Mouse (Mus musculus): ENCODE measurements around the gene Car11. TPM values are rescaled to one million over a fixed set of nuclear protein-coding genes. Genes with fewer than 3 reads are reported as not detected.

The Car11 gene
- not detected in 2 replicates for total RNA-seq (2023)

DNA sequence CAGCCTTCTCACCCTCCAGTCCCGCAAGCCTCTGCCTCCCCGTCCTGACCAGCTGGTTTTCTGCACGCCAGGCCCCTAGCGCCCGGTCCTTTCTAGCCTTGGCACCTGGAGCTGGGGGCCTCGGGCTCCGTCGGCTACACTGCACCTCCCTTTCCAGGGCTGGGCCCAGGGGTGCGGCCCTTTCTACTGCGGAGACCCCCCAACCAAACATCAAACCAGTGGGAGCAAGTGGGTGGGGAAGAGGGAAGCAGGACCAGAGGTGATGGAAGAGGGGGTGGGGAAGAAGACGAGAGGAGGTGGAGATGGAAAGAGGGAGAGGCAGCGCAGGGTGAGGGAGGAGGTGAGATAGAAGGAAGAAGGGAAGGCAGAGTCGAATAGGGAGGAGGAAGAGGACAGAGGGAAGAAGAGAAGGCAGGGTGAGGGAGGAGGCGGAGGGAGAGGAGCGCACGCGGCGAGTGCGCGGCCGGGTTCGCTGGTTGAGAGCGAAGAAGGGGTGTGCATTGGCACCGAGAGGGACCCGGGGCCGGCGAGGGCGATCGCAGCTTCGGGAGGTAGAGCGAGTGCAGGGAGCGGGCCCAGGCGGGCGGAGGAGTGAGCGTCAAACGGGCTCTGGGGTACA is at the start of gene Car11:
Gene Car11, plus strand, starts transcription at position 321 of the 619 bp plus-strand sequence.

GRCm38 (mm10) chr7:45666161-45666560 is 33.5 kb upstream of the Car11 start, which contains the start of gene Fut2:
Fut2 (minus strand) TSS chr7:45666394.

DNA sequence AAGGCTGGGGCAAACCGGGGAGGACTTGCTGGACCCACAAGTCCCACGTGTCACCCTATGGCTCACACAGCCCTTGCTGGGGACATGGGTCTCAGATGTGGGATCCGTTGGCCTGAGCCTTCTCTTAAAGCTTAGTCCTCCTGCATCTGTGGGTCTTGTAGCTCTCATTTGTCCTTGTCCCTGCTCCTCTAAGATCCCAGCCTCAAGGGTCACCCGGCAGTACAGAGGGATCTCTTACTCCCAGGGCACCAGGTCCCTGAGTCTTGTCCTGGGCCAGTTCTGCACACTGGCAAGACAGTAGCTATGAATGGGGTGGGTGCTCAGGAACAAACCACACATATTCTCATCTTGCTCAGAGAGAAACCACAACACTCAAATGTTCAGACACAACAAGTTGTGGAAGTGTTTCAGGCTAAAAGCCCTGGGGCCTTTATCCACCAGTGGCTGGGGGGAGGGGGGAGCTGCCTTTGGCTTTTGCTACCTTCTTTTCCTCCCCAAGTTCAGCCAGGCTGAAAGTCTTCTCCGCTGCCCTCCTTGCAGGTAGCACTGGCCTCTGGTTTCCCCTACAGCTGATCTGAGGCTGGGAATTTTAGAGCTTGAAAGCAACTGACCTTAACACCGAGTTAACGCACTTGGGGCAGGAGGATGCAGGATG is 16.1 kb upstream of the Car11 start, which contains the start of gene Ntn5:
Gene Ntn5, plus strand, starts transcription at position 627 of the 655 bp plus-strand sequence.

GRCm38 (mm10) chr7:45693921-45694591 is 5.6 kb upstream of the Car11 start, which contains the start of gene Sec1:
Sec1 (minus strand) TSS chr7:45694402.

GRCm38 (mm10) chr7:45704730-45705442 is 5.2 kb downstream of the Car11 start, which contains the start of gene Dbp:
Dbp (plus strand) TSS chr7:45705088.

DNA sequence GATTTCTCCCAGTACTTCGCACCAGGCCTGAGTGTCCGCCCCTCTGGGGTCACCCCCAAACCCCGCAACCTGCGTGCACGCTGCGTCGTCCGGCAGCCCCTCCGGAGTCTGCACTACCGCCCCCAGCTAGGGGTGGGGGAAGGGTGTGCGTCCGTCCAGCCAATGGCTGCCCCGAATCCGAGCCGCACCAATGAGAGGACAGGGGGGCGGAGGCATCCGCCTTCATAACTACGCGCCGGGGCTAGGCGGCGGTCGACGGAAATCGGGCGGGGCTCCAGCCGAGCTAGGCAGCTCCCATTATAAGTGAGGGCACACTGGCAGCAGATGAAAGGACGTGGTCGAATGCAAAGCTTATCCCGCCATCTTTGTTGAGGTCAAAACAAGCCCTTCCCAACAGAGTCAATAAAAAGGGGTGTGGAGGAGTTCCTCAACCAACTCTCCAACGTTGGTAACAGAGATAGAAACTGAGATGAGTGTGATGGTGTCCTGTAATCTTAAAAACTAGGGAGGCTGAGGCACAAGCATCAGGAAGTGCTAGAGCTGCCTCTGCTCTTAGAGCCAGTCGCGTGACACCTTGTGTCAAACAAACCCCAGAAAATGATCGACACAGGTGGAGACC is 15.6 kb downstream of the Car11 start, which contains the start of gene Rpl18:
Gene Rpl18, plus strand, starts transcription at position 368 of the 619 bp plus-strand sequence.

DNA sequence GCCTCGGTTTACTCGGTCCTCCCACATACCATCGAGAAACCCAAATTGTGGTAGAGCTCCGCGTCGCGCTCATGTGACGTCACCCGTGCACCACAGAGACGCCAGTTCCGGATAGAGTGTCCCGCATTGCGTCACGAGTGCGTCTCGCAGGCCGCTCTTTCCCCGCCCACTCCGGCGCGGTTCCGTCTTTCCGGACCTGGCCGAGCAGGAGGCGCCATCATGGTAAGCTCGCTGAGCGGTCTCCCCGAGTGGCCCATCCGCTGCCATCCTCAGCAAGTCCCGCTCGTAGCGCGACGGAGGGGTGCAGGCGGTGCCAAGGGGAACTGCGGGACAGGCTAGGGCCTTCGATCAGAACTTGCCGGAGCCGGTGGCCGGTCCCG is 18.3 kb downstream of the Car11 start, which contains the start of gene Sphk2:
Gene Sphk2, minus strand, starts transcription at position 85 of the 380 bp plus-strand sequence.

GRCm38 (mm10) chr7:45720413-45721233 is 21.0 kb downstream of the Car11 start, which contains the start of gene Fam83e:
Fam83e (plus strand) TSS chr7:45721212.

DNA sequence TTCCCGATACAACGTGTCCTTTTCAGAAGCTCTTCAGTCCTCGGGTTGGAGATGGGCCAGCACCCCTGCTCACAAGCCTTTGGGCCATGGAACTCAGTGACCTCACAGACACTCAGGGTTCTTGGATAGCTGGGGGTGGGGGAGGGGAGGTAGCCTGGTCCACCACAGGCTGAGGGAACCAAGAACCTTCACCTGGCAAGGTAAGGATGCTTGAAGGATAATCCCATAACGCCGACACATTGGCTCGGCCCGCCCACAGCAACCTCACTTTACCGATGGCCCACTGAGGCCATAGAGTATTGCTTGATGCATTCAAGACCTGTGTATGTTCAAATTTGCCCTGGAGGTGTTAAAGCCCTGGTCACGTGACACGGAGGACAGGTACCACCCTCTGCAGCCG is 26.1 kb downstream of the Car11 start, which contains the start of gene Spaca4:
Gene Spaca4, minus strand, starts transcription at position 101 of the 400 bp plus-strand sequence.

Other genes with a start within 250 kb of the Car11 start
- 1,156 and 1,320 TPM in 2 replicates for gene Ftl1, start 240.0 kb upstream of the Car11 start, total RNA-seq (2023)
- 37.2 and 40.7 TPM in 2 replicates for gene Bax, start 232.9 kb upstream of the Car11 start, total RNA-seq (2023)
- gene Tulp2, start 218.0 kb upstream of the Car11 start, total RNA-seq (2023) = not detected in 2 replicates
- 0.98 and 1.7 TPM in 2 replicates for gene Gm45808, start 213.0 kb upstream of the Car11 start, total RNA-seq (2023)
- gene Dhdh, start 211.0 kb upstream of the Car11 start, total RNA-seq (2023) = 3.7 and 5.4 TPM in 2 replicates
- 90.7 and 109 TPM in 2 replicates for gene Nucb1, start 189.4 kb upstream of the Car11 start, total RNA-seq (2023)
- gene Ppp1r15a, start 173.6 kb upstream of the Car11 start, total RNA-seq (2023) = 126 and 199 TPM in 2 replicates
- not detected in 2 replicates for gene Plekha4, start 173.5 kb upstream of the Car11 start, total RNA-seq (2023)
- gene Hsd17b14, start 144.9 kb upstream of the Car11 start, total RNA-seq (2023) = 0.95 TPM in 1 of 2 replicates, not detected in the other
- gene Bcat2, start 129.7 kb upstream of the Car11 start, total RNA-seq (2023) = 24.0 and 34.0 TPM in 2 replicates
- gene Fgf21, start 84.4 kb upstream of the Car11 start, total RNA-seq (2023) = not detected in 2 replicates
- gene Fut1, start 82.6 kb upstream of the Car11 start, total RNA-seq (2023) = not detected in 2 replicates
- gene Izumo1, start 78.0 kb upstream of the Car11 start, total RNA-seq (2023) = not detected in 2 replicates
- 4.3 and 5.0 TPM in 2 replicates for gene Rasip1, start 72.4 kb upstream of the Car11 start, total RNA-seq (2023)
- gene Mamstr, start 59.9 kb upstream of the Car11 start, total RNA-seq (2023) = 0.20 TPM in 1 of 2 replicates, not detected in the other
- not detected in 2 replicates for gene Fut2, start 33.4 kb upstream of the Car11 start, total RNA-seq (2023)
- gene Ntn5, start 15.8 kb upstream of the Car11 start, total RNA-seq (2023) = not detected in 2 replicates
- not detected in 2 replicates for gene Sec1, start 5.4 kb upstream of the Car11 start, total RNA-seq (2023)
- 5.0 and 6.3 TPM in 2 replicates for gene Dbp, start 5.2 kb downstream of the Car11 start, total RNA-seq (2023)
- 572 and 599 TPM in 2 replicates for gene Rpl18, start 15.6 kb downstream of the Car11 start, total RNA-seq (2023)
- 62.3 and 77.9 TPM in 2 replicates for gene Sphk2, start 18.2 kb downstream of the Car11 start, total RNA-seq (2023)
- gene Fam83e, start 21.4 kb downstream of the Car11 start, total RNA-seq (2023) = 0.16 and 0.20 TPM in 2 replicates
- gene Spaca4, start 26.0 kb downstream of the Car11 start, total RNA-seq (2023) = not detected in 2 replicates
- not detected in 2 replicates for gene Lmtk3, start 83.9 kb downstream of the Car11 start, total RNA-seq (2023)
- gene Sult2b1, start 84.8 kb downstream of the Car11 start, total RNA-seq (2023) = not detected in 2 replicates
- 127 and 143 TPM in 2 replicates for gene Cyth2, start 114.7 kb downstream of the Car11 start, total RNA-seq (2023)
- gene Kcnj14, start 124.9 kb downstream of the Car11 start, total RNA-seq (2023) = 0.27 and 0.57 TPM in 2 replicates
- 6.0 and 6.6 TPM in 2 replicates for gene Grwd1, start 131.1 kb downstream of the Car11 start, total RNA-seq (2023)
- gene Kdelr1, start 172.9 kb downstream of the Car11 start, total RNA-seq (2023) = 58.9 and 60.5 TPM in 2 replicates
- 0.16 and 0.25 TPM in 2 replicates for gene Grin2d, start 178.5 kb downstream of the Car11 start, total RNA-seq (2023)
- gene Syngr4, start 196.9 kb downstream of the Car11 start, total RNA-seq (2023) = 0.95 TPM in 1 of 2 replicates, not detected in the other
- 3.5 and 5.3 TPM in 2 replicates for gene Tmem143, start 197.1 kb downstream of the Car11 start, total RNA-seq (2023)
- 328 and 386 TPM in 2 replicates for gene Emp3, start 221.6 kb downstream of the Car11 start, total RNA-seq (2023)
- 4.0 and 7.0 TPM in 2 replicates for gene Ccdc114, start 224.2 kb downstream of the Car11 start, total RNA-seq (2023)

Data from neutrophil, adult 65 days (primary cell).